8 mouse cellular contexts compared by ENCODE assay signal in the genomic region with DNA sequence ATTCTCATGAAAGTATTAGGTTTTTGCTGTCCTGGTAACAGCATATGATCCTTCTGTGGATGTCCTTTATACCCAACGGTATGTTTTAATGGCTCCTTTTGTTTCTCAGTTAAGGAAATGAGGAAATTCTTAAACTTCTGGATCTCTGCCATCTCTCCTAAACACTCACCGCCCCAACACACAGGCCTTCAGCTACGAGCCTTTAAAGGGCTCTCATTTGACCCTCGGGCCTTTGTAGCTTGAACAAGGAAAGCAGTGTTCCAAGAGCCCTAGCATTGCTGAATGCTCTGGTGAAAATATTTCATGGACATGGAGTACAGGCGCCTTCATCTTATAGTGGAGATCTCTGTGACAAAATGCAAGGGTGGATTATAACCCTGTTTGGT. TPM values are rescaled to one million over a fixed set of nuclear protein-coding genes. Genes with fewer than 3 reads are reported as not detected.
DNase-seq lines count a peak whose midpoint lies in the region; ATAC-seq and TF ChIP-seq lines count a peak whose summit lies in the region.

No protein-coding gene starts in this region.

- intact Hi-C loops in heart, adult 2 months (cut with DNase I): loop anchor here (2.0 to 10.0 kb wide), 6 partner anchors 87 to 1294 kb away; no protein-coding TSS in a partner anchor

- DNase-seq in heart, adult 2 months: no peak
- peak; percentile 28 for DNase-seq in 3134 (ENCODE audit: extremely low read depth, insufficient read length, low spot score)
- DNase-seq in forebrain, embryonic 11.5 days (ENCODE audit: low spot score): no peak
- DNase-seq in limb, embryonic 14.5 days (ENCODE audit: low spot score): peak; percentile 87
- no peak for DNase-seq in yolk sac, embryonic 10.5 days (ENCODE audit: low spot score)
- no peak for DNase-seq in adrenal gland, adult 18-20 months (ENCODE audit: low spot score in 2 of 2)
- no peak for DNase-seq in urinary bladder, postnatal 36 days (ENCODE audit: low spot score in 2 of 2)

- H3K27ac ChIP-seq in heart, embryonic 13.5 days (replicated peaks): peak overlapping the region; percentile 61
- no peak overlapping the region for H3K27ac ChIP-seq in heart, adult 2 months
- peak overlapping the region; percentile 37; the same call in 1 of the 2 replicates for H3K27ac ChIP-seq in forebrain, embryonic 11.5 days (ENCODE audit: low read depth, low read length)
- H3K27ac ChIP-seq in limb, embryonic 14.5 days (replicated peaks; ENCODE audit: low read depth, low read length): peak overlapping the region; percentile 21; the same call in 1 of the 2 replicates

- WGBS in heart, embryonic 13.5 days: 40% methylated on average over 5 of the region's 5 CpGs
- 28% methylated on average over 5 of the region's 5 CpGs for WGBS in heart, adult 2 months
- 37% methylated on average over 5 of the region's 5 CpGs for WGBS in forebrain, embryonic 11.5 days
- WGBS in limb, embryonic 14.5 days: 22% methylated on average over 5 of the region's 5 CpGs

- H3K4me2 ChIP-seq in heart, embryonic 13.5 days: no peak overlapping the region
- H3K4me2 ChIP-seq in forebrain, embryonic 11.5 days (ENCODE audit: low read depth, low read length, severe bottlenecking): no peak overlapping the region
- H3K4me2 ChIP-seq in limb, embryonic 14.5 days (replicated peaks; ENCODE audit: low read depth, low read length, severe bottlenecking): no peak overlapping the region

- H3K4me1 ChIP-seq in heart, embryonic 13.5 days: peaks cover 63% of the 10 kb centered on the region
- peaks cover 17% of the 10 kb centered on the region for H3K4me1 ChIP-seq in heart, adult 2 months (ENCODE audit: control insufficient read depth, insufficient read depth, low read length)
- H3K4me1 ChIP-seq in forebrain, embryonic 11.5 days (replicated peaks; ENCODE audit: control insufficient read depth, insufficient read depth, low read length): peaks cover 2% of the 10 kb centered on the region
- peaks cover 34% of the 10 kb centered on the region for H3K4me1 ChIP-seq in limb, embryonic 14.5 days (ENCODE audit: control insufficient read depth, insufficient read depth, low read length)

- no peaks in the 10 kb centered on the region for H3K27me3 ChIP-seq in heart, embryonic 13.5 days (replicated peaks)
- H3K27me3 ChIP-seq in heart, adult 2 months (ENCODE audit: control insufficient read depth, insufficient read depth, low read length): no peaks in the 10 kb centered on the region
- no peaks in the 10 kb centered on the region for H3K27me3 ChIP-seq in forebrain, embryonic 11.5 days (ENCODE audit: control insufficient read depth, insufficient read depth, low read length)
- no peaks in the 10 kb centered on the region for H3K27me3 ChIP-seq in limb, embryonic 14.5 days (ENCODE audit: control insufficient read depth, insufficient read depth, low read length)

- no peak for TF ChIP-seq EP300 in heart, adult 2 months (IDR thresholded peaks at IDR 0.05; ENCODE audit: insufficient read depth, low read depth, low read length)

- TF ChIP-seq CTCF in heart, adult 2 months (IDR thresholded peaks at IDR 0.05): no peak

- peaks cover 23% of the 10 kb centered on the region for H3K36me3 ChIP-seq in heart, embryonic 13.5 days
- peaks cover 13% of the 10 kb centered on the region for H3K36me3 ChIP-seq in heart, adult 2 months (ENCODE audit: control insufficient read depth, insufficient read depth, low read length)
- H3K36me3 ChIP-seq in forebrain, embryonic 11.5 days (ENCODE audit: control insufficient read depth, insufficient read depth, low read length): no peaks in the 10 kb centered on the region
- peaks cover 20% of the 10 kb centered on the region for H3K36me3 ChIP-seq in limb, embryonic 14.5 days (ENCODE audit: control insufficient read depth, insufficient read depth, low read length)

- ATAC-seq in heart, embryonic 13.5 days (ENCODE audit: extremely low read depth, insufficient number of reproducible peaks, low FRiP score, low TSS enrichment): no peak
- peak; percentile 69; the same call in 1 of the 2 replicates for ATAC-seq in forebrain, embryonic 11.5 days (replicated peaks; ENCODE audit: low FRiP score)
- peak; percentile 74 for ATAC-seq in limb, embryonic 14.5 days (ENCODE audit: low FRiP score, low read depth)

- H3K4me3 ChIP-seq in heart, embryonic 13.5 days: no peak overlapping the region
- no peak overlapping the region for H3K4me3 ChIP-seq in heart, adult 2 months
- H3K4me3 ChIP-seq in forebrain, embryonic 11.5 days (ENCODE audit: low read depth, low read length): no peak overlapping the region
- no peak overlapping the region for H3K4me3 ChIP-seq in limb, embryonic 14.5 days (replicated peaks; ENCODE audit: low read length)

- H3K9me3 ChIP-seq in heart, embryonic 13.5 days: no peaks in the 10 kb centered on the region
- H3K9me3 ChIP-seq in forebrain, embryonic 11.5 days (ENCODE audit: control insufficient read depth, low read length): no peaks in the 10 kb centered on the region
- H3K9me3 ChIP-seq in limb, embryonic 14.5 days (ENCODE audit: control insufficient read depth, low read length): no peaks in the 10 kb centered on the region

- TF ChIP-seq POLR2A in heart, adult 2 months (IDR thresholded peaks at IDR 0.05; ENCODE audit: insufficient read depth, low read depth, low read length): no peak
- no peak for TF ChIP-seq POLR2A in limb, embryonic 14.5 days (IDR thresholded peaks at IDR 0.05; ENCODE audit: borderline replicate concordance, extremely low read depth, insufficient read depth, insufficient read length)

- H3K9ac ChIP-seq in heart, embryonic 13.5 days: 0 out of 2 replicates have a peak overlapping the region, but pooled peaks have one; percentile 45
- no peak overlapping the region for H3K9ac ChIP-seq in heart, adult 2 months (ENCODE audit: low read depth, low read length)
- H3K9ac ChIP-seq in forebrain, embryonic 11.5 days (ENCODE audit: low read length): no peak overlapping the region
- H3K9ac ChIP-seq in limb, embryonic 14.5 days (ENCODE audit: low read depth, low read length, severe bottlenecking): no peak overlapping the region

- H3K79me2 ChIP-seq in heart, adult 2 months (replicated peaks; ENCODE audit: control insufficient read depth, insufficient read depth, low read length): peaks cover 4% of the 10 kb centered on the region

RNA-seq across cellular contexts. Expression of gene Clint1, which starts 29.8 kb away (rescaled TPM):
- 50.6 and 52.6 TPM in 2 replicates for polyA plus RNA-seq in heart, embryonic 13.5 days (2015; fragmentation: Nextera tagmentation; extraction: Ambion mirVana)
- 10 to 100 TPM; 42.0 to 45.7 TPM for total RNA-seq in heart, adult 2 months (2021)
- 29.5 and 41.1 TPM in 2 replicates for polyA plus RNA-seq in heart, adult 2 months (2012; rRNA removed)
- 64.0 and 67.2 TPM in 2 replicates for polyA plus RNA-seq in forebrain, embryonic 11.5 days (2014; fragmentation: Nextera tagmentation; extraction: Ambion mirVana)
- 99.8 and 102 TPM in 2 replicates for polyA plus RNA-seq in limb, embryonic 14.5 days (2012; rRNA removed)
- polyA plus RNA-seq in limb, embryonic 14.5 days (2014; fragmentation: Nextera tagmentation; extraction: Ambion mirVana): 77.3 and 81.3 TPM in 2 replicates
- total RNA-seq in adrenal gland, adult 18-20 months (2021): 10 to 100 TPM; 66.4 to 90.8 TPM

Comparison
In these comparisons a context has a peak if more than half of its experiments do, and no peak if none do; other contexts are left out.
1. DNase-seq: peak in 3134 (single experiment) and limb, embryonic 14.5 days (single experiment); none in heart, adult 2 months (0 of 2), forebrain, embryonic 11.5 days (single experiment), yolk sac, embryonic 10.5 days (single experiment), adrenal gland, adult 18-20 months (0 of 2) and urinary bladder, postnatal 36 days (0 of 2).